Mouse (Mus musculus): Measurements from ENCODE around the gene Gstt1. TPM values are rescaled to one million over a fixed set of nuclear protein-coding genes. Genes with fewer than 3 reads are reported as not detected.

The Gstt1 gene
- total RNA-seq, 1 experiment from 2014 or later, result 93.9 TPM

GRCm38 (mm10) chr10:75764519-75765473 is 33.6 kb downstream of the Gstt1 start:
- DNase-seq, result peak; percentile 84

- peak; percentile 99 for DNase-seq
Measured at GRCm38 (mm10) chr10:75763682-75764518, 34.5 kb downstream of the Gstt1 start, which contains the start of gene Cabin1. Gene Cabin1, minus strand, starts transcription at chr10:75764341.

GRCm38 (mm10) chr10:75762413-75762812 is 36.0 kb downstream of the Gstt1 start:
- DNase-seq, result no peak

- no peak for DNase-seq
Measured at GRCm38 (mm10) chr10:75760311-75760710, 38.1 kb downstream of the Gstt1 start.

- no peak for DNase-seq
Measured at GRCm38 (mm10) chr10:75756719-75757118, 41.7 kb downstream of the Gstt1 start.

- peak; percentile 88 for DNase-seq
Measured at GRCm38 (mm10) chr10:75744017-75744416, 54.4 kb downstream of the Gstt1 start.

GRCm38 (mm10) chr10:75743369-75743768 is 55.0 kb downstream of the Gstt1 start:
- no peak for DNase-seq

GRCm38 (mm10) chr10:75740866-75741265 is 57.5 kb downstream of the Gstt1 start:
- DNase-seq, result no peak

Other genes with a start within 250 kb of the Gstt1 start
- 0.70 and 1.1 TPM in 2 replicates for gene Lrrc75b, start 238.3 kb downstream of the Gstt1 start, total RNA-seq (2021)
- gene Ggt1, start 237.0 kb downstream of the Gstt1 start, total RNA-seq (2021), result 1.7 TPM in 1 of 2 replicates, not detected in the other
- 6.2 and 8.0 TPM in 2 replicates for gene Ggt5, start 209.2 kb downstream of the Gstt1 start, total RNA-seq (2021)
- 6.0 and 12.2 TPM in 2 replicates for gene Susd2, start 154.6 kb downstream of the Gstt1 start, total RNA-seq (2021)
- gene Cabin1, start 34.2 kb downstream of the Gstt1 start, total RNA-seq (2021), result 34.2 and 36.2 TPM in 2 replicates
- gene Ddt, start 25.2 kb downstream of the Gstt1 start, total RNA-seq (2021), result 210 and 231 TPM in 2 replicates
- gene Gm20441, start 17.6 kb downstream of the Gstt1 start, total RNA-seq (2021), result not detected in 2 replicates
- 20.2 and 21.2 TPM in 2 replicates for gene Gstt3, start 17.2 kb downstream of the Gstt1 start, total RNA-seq (2021)
- 0.59 and 0.79 TPM in 2 replicates for gene Gstt4, start 24.0 kb upstream of the Gstt1 start, total RNA-seq (2021)
- gene Gstt2, start 38.8 kb upstream of the Gstt1 start, total RNA-seq (2021), result 33.3 and 40.9 TPM in 2 replicates
- gene Mif, start 61.7 kb upstream of the Gstt1 start, total RNA-seq (2021), result 259 and 296 TPM in 2 replicates
- gene Derl3, start 94.8 kb upstream of the Gstt1 start, total RNA-seq (2021), result 1.8 and 1.9 TPM in 2 replicates
- gene Smarcb1, start 123.0 kb upstream of the Gstt1 start, total RNA-seq (2021), result 75.0 and 79.3 TPM in 2 replicates
- 1,334 and 1,341 TPM in 2 replicates for gene Chchd10, start 134.5 kb upstream of the Gstt1 start, total RNA-seq (2021)
- 7.9 and 8.6 TPM in 2 replicates for gene Mmp11, start 137.9 kb upstream of the Gstt1 start, total RNA-seq (2021)
- 0.85 TPM in 1 of 2 replicates, not detected in the other for gene Gm867, start 142.1 kb upstream of the Gstt1 start, total RNA-seq (2021)
- gene Vpreb3, start 144.5 kb upstream of the Gstt1 start, total RNA-seq (2021), result 1.7 and 2.2 TPM in 2 replicates
- not detected in 2 replicates for gene Gm5134, start 155.9 kb upstream of the Gstt1 start, total RNA-seq (2021)
- gene Zfp280b, start 234.1 kb upstream of the Gstt1 start, total RNA-seq (2021), result 8.8 and 11.5 TPM in 2 replicates

All from adrenal gland, postnatal 14 days (tissue).